Mouse (Mus musculus) adrenal gland, adult 18-20 months (tissue): Measurements from ENCODE around the gene Phex. TPM values are rescaled to one million over a fixed set of nuclear protein-coding genes. Genes with fewer than 3 reads are reported as not detected.

Experiments used
- DNase-seq, 2 experiments: peaks; one replicate each; pipeline ENCODE4 v3.0.0; 2021 to 2022; ENCODE audit warnings: low spot score in 2 of 2
- microRNA-seq, 2 experiments: library from miRNA; unstranded; fragments of <30 nt; microRNA quantifications; one replicate each; pipeline ENCODE4 v1.2.0; 2021; ENCODE audit warnings: borderline number of aligned reads in 2 of 2
- total RNA-seq, 2 experiments: library from RNA; stranded (reverse); gene quantifications; 1 replicate in 1 of 2; 2 replicates in 1 of 2; pipeline ENCODE4 v1.2.3; 2021

Phex gene
- total RNA-seq, 2 experiments from 2014 or later, result 0.20 to 0.22 TPM

DNA sequence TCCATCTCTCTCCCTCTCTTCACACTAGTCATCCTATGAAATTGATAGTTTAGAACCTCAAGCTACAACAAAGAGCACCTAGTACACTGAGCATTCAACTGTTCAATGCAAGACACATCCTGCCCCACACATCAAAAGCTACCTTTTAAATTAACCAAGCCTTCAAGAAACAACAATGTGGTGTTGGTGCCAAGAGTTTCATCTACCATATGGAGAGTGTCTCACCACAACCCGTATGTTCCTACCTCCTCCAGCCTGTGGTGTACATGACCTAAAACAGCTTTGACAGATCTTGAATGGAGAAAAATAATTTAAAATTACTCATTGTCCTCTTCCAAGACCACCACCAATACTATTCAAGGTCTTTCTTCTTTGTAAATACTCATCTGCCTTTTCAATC is 106.9 kb downstream of the Phex start:
- no peak for DNase-seq

DNA sequence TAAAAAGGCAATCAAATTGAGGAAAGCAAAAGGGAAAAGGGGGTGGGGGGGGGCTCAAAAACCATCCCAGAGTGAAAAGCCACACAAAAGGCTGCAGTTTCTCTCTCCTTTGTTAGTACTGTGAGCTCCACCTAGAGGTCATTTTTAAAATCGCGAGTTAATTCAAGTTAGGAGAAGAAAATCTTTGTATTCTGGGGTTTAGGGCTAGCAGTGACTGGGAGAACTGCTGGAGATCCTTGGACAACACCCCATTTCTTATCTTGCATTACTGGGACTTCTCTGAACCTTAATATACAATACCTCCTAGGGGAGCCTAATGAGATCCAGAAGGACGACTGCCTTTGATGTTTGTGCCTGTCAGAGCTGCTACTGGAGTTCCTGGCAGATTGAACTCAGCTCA is 107.7 kb downstream of the Phex start:
- no peak for DNase-seq

DNA sequence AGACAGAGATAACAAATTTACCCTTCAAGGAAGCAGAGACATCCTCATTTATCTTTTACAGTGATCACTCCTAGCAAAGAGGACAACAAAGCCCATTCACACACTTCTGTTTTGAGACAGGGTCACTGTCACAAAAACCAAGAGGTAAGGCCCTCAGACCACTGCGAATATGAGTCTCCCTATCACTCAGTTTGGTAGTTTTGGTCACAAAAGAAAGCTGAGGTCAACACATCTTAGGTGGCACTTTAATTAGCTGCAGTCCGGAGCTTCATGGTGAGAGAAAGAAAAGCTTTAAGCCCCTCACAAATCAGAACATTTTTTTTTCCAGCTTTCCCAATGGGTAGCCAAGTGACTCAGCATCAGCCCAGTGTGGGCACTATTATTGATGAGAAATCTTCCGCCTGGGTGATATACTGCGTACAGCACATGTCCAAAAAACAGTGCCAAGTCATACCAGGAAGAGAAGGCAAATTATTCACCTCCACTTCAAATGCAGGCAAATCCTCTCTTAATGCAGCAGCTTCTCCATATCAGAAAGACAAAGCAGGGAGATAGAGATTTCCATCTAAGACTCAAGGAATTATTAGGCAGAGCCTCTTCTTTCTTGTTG is 108.2 kb downstream of the Phex start:
- no peak for DNase-seq

DNA sequence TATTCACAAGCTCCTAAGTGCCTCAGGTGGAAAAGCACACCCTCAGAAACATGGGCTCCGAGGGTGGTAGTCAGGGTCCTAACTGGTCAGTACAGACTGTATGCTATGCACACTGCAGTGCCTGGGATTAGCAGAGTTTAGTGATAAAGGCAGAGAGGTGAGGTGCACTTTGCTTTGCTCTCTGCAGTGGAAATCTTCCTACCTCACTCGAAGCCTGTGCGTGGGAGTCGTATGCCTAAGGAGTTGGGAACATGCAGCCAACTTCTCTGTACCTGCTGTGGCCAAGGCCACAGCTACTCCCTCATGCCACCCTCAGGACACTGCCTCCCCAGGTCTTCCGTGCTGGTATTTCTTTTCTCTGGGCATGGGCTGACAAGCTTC is 109.3 kb downstream of the Phex start:
- DNase-seq, result no peak

DNA sequence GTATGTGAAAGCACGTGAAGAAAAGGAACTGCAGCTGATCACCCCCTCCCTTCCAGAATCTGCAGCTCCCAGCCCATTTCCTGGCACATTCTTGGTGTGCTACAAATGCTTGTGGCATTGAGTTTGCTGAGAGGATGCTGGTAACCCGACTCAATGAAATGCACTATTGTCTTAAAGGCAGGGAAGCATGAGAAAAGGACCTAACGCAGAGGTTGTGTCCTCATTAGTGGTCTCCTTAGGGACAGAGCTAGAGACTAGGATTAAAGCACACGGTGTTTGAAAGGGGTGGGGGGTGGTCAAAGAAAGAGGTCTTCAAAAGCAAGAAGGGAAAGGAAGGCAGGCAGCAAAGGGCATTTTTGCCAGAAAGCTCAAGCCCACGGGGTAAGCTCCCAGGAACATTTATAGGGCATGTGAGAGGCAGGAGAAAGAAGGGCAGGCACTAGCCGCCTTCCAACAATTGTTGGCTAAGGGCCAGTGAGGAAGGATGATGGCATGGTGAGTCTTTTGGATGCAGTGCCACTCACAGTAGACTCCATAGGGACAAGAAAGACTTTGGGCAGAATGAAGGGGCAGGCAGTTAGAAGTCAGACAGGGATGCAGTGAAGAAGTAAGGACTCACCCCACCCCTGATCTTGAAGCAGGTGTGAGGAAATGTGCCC is 109.8 kb downstream of the Phex start:
- no peak for DNase-seq

DNA sequence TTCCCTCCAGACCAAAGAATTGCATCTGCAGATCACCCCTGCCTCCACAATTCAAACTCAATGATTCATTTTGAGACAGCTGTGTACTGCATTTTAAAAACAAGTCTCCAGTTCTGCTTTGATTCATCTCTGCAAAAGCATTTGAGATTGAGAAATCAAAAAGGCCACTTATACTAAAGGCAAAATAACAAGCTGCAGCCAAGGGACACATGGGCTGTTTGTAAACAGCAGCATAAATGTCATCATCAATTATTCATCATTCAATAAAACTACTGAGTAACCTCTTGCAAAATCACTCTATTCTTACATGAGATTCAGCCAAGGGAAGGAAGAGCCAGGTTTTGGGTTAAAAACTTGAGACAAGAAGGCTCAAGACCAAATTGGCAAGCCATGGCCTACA is 122.7 kb downstream of the Phex start:
- DNase-seq, result no peak

DNA sequence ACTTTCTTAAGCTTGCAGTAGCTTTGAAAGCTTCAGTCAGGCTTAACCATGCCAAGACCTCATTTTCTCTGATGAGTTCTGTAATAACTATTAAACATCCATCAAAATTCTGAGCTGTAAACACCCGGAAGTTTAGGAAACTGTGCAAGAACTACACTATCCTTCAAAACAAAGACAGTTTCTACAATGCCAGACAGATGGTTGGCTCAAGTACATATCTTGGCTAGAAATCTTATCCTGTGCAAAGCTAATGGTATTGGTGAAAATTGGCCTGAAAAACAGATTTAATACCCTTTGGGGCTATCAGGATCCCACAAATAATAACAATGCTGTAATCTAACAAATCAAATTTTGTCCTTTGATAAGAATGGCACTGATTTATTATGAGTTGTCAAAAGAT is 138.5 kb downstream of the Phex start:
- no peak for DNase-seq

DNA sequence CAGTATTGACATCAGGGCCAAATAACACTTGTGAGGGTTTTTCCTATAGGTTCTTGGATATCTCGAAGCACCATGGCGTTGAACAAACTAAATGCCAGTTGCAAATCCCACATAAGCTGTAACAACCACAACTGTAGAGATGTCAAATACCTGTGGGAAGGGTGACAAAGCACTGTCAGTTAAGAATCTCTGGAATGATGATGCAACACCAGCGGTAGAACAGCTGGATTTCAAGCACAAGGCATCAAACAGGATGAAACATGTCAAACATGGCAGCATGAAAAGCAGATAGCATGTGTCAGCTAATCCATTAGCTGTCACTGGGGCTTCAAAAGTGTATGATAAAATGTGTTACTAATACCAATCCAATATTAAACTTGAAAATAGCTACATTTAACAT is 141.8 kb downstream of the Phex start:
- DNase-seq, result no peak

DNA sequence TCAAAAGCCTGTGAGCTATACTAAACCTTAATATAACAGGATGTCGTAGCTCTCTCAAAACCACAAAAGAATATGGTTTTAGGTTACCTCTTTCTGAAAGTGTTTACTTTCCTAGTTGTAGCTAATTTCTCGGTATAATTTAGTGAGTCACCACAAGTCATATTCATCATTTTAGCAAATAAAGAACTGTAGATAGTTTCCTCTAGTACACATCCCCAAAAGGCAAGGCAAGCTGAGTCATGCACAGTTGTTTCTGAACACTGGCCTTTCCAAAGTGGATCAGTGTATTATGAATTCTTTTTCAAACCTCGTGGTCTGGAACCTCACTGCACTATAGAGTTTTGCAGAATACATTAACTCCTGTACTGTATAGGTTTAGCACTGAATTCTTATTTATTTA is 143.5 kb downstream of the Phex start:
- no peak for DNase-seq

DNA sequence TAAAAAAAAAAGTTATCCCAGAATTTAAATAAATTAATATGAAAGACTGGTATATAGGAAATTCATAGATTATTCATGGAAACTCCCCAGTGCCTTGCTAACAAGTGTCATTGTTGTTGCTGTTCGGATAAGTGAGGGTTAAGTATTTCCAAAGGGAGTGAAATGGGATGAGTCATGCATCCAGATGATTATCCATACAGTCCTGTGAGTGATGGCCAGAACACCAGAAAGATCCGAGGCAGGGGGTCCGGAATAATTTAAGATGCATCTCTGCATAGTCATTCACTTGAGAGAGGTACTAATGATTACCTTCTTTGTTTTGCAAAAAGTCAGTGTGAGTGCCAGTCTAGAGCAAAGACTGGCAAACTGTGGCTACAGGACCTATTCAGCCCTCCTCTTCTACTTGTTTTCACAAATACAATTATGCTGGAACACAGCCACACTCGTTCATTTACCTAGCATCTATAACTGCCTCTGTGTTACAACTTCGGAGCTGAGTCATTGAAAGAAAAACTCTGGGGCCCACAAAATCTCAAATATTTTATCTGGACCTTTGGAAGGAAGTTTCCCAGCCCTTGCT is 145.3 kb downstream of the Phex start:
- DNase-seq, result no peak

DNA sequence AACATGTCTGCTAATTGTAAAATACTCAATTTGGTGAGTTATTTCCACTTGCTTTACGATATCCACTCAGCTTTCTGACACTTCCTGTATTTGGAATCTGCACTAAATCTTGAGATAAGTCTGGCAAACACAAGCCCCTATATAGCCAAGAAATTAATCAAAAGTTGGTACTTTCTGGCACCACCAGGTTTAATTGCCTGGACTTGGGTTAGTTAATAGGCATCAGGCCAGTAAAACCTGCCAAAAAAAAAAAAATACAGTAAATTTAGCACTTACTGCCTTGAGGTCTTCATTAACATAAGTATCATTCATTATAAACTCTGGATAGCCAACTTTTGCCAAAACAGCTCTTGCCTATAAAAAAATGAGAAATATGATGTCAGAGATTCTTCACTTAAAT is 147.0 kb downstream of the Phex start:
- no peak for DNase-seq

DNA sequence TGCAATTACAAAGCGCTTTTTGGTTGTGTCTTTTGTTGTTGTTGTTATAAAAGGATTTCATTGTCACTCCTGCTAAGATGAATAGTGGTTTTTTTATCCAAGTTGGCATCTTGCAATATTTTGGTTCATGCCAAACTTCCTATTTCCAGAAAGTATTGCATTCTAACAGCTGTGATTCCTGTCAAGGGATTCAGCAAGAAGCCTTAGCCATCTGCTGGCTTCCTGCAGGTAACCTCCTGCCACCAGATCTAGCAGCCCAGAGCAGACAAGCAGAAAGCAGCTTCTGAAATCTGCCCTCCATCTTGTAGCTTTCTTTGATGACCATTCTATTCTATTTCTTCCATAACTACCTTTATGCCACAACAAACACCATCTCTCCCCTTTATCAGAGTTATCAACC is 212.4 kb downstream of the Phex start:
- no peak for DNase-seq

DNA sequence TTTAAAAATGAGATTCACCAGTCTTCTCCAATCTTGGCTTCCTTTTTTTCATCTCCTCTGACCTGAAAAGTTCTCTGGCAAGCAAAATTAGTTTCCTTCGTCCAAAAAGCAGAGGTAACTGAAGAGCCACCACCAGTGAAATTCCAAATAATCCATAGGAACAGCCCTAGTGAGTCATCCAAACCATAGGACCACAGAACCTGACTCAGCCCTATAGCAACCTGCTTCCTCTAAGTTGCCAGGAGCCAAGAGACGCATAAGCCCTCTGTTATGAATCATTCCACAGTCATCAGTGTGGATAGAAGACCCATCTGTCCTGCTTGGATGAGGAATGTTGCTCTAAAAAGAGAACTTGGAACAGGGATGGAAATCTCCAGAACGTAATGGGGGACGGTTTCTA is 230.9 kb downstream of the Phex start:
- DNase-seq, result no peak

DNA sequence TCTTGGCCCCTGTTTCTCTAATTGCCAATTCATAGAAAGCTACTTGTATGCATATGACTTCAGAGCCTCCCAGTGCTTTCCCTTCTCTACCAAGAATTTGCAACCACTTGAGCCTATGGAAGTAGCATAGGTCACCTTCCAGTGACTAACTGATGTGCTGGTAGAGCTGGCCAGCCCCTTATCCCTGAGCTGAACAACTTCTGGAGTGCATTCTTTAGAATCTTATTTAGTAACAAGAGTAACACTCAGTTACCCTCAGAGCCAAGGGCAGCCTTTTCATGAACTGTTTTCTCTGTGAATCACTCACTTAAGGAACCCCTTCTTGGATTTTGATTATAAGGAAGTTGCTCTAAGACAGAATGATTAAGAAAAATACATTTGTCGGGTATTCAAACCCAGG is 234.3 kb downstream of the Phex start:
- DNase-seq, result no peak

DNA sequence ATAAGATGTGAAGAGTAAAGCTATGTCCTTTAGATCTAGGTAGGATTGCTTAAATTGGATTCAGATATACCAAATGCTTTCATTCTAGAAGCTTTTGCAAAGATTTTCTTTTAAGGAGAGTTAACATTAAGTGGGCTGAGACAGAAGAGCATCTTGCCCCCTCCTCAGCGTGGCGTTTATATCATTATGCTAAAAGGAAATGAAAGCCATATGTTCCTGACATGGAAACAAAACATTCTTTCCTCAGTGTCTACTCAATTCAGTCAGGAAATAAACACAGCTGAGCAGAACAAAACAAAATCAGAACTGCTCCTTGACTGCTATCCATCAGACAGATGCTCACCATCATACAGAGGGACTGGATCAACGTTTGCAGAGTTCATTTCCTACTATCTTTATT is 251.0 kb downstream of the Phex start:
- no peak for DNase-seq

DNA sequence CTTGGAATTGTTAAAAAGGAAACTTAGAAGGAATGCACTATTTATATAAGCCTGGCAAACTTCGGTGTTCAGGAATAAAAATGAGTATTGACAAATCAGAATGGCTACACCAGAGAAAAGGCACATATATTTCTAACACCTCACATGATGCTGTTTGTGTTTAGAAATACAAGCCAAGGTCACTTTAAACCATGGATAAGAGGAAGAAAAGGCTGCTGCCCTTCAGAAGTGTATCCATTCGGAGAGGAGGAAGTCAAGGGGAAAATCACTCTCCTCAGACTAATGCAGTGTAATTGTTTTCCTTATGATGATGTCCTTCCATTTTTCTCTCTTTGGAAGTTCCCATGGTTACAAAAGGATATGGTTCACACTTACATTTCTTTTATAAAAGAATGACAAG is 251.7 kb downstream of the Phex start:
- DNase-seq, result no peak

DNA sequence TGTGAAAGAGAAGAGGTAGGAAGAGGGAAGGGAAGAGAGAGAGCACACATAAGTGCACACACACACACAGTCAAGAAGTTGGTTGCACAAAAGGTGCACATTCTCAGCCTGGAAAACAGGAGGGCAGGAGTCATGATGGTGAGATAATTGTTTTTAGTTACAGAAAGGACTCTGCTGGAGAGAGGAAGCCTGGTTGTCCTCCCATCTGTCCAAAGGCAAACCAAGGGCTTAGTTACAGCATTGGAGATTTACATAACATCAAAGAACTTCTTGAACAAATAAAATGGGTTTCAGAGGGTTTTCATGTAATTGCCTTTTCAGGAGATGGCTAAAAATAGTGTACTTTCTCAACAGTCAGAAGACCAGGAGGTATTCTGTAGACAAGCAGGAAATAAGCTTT is 270.4 kb downstream of the Phex start:
- DNase-seq, result no peak

DNA sequence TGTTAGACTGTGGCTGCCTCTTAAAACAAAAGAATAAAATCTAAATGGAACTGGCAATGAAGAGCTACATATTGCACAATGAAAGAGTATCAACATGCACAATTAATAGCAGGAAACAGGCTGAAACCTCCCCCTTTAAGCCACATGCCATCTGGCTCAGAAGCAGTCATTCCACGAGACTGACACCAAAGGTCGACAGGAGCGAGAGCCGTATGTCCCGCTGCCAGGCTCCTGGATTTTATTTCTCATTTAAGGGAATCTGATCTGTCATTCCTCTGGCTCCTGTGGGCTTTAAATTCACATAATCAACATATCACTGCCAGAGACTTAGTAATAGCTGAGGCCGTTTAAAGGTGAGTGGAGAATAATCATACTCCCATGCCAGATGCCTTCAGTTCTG is 275.5 kb downstream of the Phex start:
- no peak for DNase-seq

Small RNA genes lying within 50 kb of the gene (microRNA-seq; reads per million reads assigned to microRNA genes)
- gene Gm23798, result 0 reads per million in 2 experiments

Other genes with a start within 250 kb of the Phex start
- gene Sms, start 77.0 kb upstream of the Phex start, total RNA-seq, result 10 to 100 TPM; 10.6 to 17.1 TPM
- gene Yy2, start 153.7 kb upstream of the Phex start, total RNA-seq, result under 1 TPM; 0.27 to 0.67 TPM
- gene Mbtps2, start 183.4 kb upstream of the Phex start, total RNA-seq, result 10 to 100 TPM; 14.3 to 24.8 TPM